Mouse (Mus musculus): ENCODE results near the gene Cdca5.

- TF ChIP-seq CTCF (IDR thresholded peaks at IDR 0.05; ENCODE audit: insufficient read depth, low read depth, low read length) (no peak), POLR2A (IDR thresholded peaks at IDR 0.05; ENCODE audit: insufficient read depth, low read depth, low read length) (no peak)
Observed at GRCm38 (mm10) chr19:6124898-6125297, 40.1 kb downstream of the Cdca5 start.
